Mouse (Mus musculus): Measurements from ENCODE around the gene Mesd. TPM values are rescaled to one million over a fixed set of nuclear protein-coding genes. Genes with fewer than 3 reads are reported as not detected.
A peak's percentile ranks its signal among the peaks of the same experiment; 100 is the strongest.

Mesd gene
- 55.8 and 56.1 TPM in 2 replicates for polyA plus RNA-seq (2014; fragmentation: Nextera tagmentation; extraction: Ambion mirVana)

DNA sequence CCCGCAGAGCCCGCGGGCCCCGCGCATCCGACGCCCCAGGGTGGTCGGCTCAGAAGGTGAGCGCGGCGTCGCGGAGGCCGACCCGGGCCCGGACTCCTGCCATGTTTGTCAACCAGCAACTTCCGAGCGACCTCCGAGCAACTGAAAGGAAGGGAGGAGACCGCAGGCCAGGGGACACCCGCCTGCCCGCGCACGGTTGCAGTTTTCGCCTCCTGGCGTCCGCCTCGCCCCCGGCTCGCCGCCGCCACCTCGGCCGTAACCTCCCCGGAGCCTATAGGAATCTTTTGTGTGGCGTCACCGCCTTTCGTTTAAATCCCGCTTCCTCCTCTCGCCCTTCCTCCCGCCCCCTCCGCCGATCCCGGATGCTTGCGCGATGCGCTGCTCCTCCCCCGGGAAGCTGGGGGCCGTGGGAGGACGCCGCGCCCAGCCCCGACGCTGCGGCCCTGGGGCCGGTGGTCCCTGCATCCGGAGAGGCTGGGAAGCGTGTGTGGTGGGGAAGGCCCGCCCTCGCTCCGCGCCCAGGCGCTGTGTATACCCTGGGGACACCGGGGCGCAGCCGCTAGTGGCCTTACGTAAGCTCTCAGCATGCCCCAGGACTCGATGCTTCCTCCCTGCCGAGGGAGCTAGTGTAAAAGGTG is at the start of gene Mesd, which contains the start of gene Tlnrd1:
Gene Mesd, plus strand, starts transcription at position 446 of the 638 bp plus-strand sequence.
Gene Tlnrd1, minus strand, starts transcription at position 285 of the 638 bp plus-strand sequence.
- Histone ChIP-seq H3K4me2 (replicated peaks) (peak within 1 kb of the TSS; percentile 90), H3K9me3 (ENCODE audit: control insufficient read depth, low read length) (no peaks in the 10 kb centered on the region; the same call in 1 of the 2 replicates), H3K27ac (peak within 1 kb of the TSS; percentile 94), H3K4me1 (replicated peaks; ENCODE audit: control insufficient read depth, insufficient read depth, low read length) (peaks cover 40% of the 10 kb centered on the region), H3K4me3 (replicated peaks; ENCODE audit: low read length) (peak within 1 kb of the TSS; percentile 86), H3K36me3 (replicated peaks; ENCODE audit: control insufficient read depth, insufficient read depth) (no peaks in the 10 kb centered on the region; the same call in 1 of the 2 replicates), H3K27me3 (ENCODE audit: control insufficient read depth, insufficient read depth, low read length) (no peaks in the 10 kb centered on the region), H3K9ac (peak within 1 kb of the TSS; percentile 91)
- under 1% methylated on average over 69 of the region's 69 CpGs for WGBS
- ATAC-seq (ENCODE audit: low FRiP score) (peak; percentile 86), DNase-seq (ENCODE audit: low spot score) (peak; percentile 82)

DNA sequence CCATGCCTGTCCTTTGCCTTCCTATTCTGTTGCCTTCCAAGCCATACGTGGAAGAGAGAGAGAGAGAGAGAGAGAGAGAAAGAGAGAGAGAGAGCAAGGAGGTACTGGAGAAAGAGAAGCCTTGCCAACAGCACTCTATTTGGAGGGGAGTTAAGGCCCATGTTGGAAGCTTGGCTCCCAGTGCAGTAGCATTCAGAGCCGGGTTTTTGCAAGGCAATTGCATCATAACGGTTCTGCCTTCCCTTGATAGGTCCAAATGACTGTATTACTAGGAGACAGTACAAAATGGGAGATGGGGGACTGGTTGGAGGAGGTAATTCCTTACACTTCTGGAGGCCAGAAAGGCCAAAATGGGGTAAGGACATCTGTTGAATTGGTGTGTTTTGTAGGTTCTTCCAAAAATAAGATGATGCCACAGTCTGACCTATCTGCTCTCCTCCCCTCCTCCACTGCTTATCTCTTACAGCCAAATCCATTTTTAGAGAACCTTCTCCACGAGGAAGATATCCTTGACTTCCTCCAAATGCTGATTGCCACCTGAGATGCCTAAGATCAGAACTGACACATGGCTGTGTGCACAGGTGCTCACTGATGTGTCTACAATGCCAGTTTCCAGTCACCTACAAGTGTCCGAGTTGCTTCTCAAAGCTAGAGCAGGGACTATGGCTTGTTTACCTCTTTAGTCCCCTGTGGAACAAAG is 45.6 kb upstream of the Mesd start:
- H3K4me3 ChIP-seq (replicated peaks; ENCODE audit: low read length): no peak overlapping the region
- 84% methylated on average over 5 of the region's 5 CpGs for WGBS
- ATAC-seq (ENCODE audit: low FRiP score) (no peak), DNase-seq (ENCODE audit: low spot score) (no peak)
- no peak overlapping the region for H3K9ac ChIP-seq
- H3K27ac ChIP-seq: no peak overlapping the region
- H3K27me3 ChIP-seq (ENCODE audit: control insufficient read depth, insufficient read depth, low read length): no peaks in the 10 kb centered on the region
- H3K9me3 ChIP-seq (ENCODE audit: control insufficient read depth, low read length): no peaks in the 10 kb centered on the region
- H3K4me1 ChIP-seq (replicated peaks; ENCODE audit: control insufficient read depth, insufficient read depth, low read length): no peaks in the 10 kb centered on the region
- no peaks in the 10 kb centered on the region for H3K36me3 ChIP-seq (replicated peaks; ENCODE audit: control insufficient read depth, insufficient read depth)
- no peak overlapping the region for H3K4me2 ChIP-seq (replicated peaks)

GRCm38 (mm10) chr7:83840076-83840475 is 44.2 kb upstream of the Mesd start:
- whole genome bisulfite sequencing: 84% methylated on average over 2 of the region's 2 CpGs
- Histone ChIP-seq H3K4me3 (replicated peaks; ENCODE audit: low read length) (no peak overlapping the region), H3K36me3 (replicated peaks; ENCODE audit: control insufficient read depth, insufficient read depth) (no peaks in the 10 kb centered on the region), H3K9ac (no peak overlapping the region), H3K4me1 (replicated peaks; ENCODE audit: control insufficient read depth, insufficient read depth, low read length) (no peaks in the 10 kb centered on the region), H3K27ac (no peak overlapping the region), H3K9me3 (ENCODE audit: control insufficient read depth, low read length) (no peaks in the 10 kb centered on the region), H3K27me3 (ENCODE audit: control insufficient read depth, insufficient read depth, low read length) (no peaks in the 10 kb centered on the region), H3K4me2 (replicated peaks) (no peak overlapping the region)
- DNase-seq (ENCODE audit: low spot score) (no peak), ATAC-seq (ENCODE audit: low FRiP score) (no peak)

GRCm38 (mm10) chr7:83842486-83843259 is 41.6 kb upstream of the Mesd start:
- WGBS: 52% methylated on average over 6 of the region's 6 CpGs
- ATAC-seq (ENCODE audit: low FRiP score): no peak
- H3K4me1 ChIP-seq (replicated peaks; ENCODE audit: control insufficient read depth, insufficient read depth, low read length): no peaks in the 10 kb centered on the region
- no peaks in the 10 kb centered on the region for H3K27me3 ChIP-seq (ENCODE audit: control insufficient read depth, insufficient read depth, low read length)
- no peak overlapping the region for H3K9ac ChIP-seq
- H3K4me3 ChIP-seq (replicated peaks; ENCODE audit: low read length): no peak overlapping the region
- H3K36me3 ChIP-seq (replicated peaks; ENCODE audit: control insufficient read depth, insufficient read depth): no peaks in the 10 kb centered on the region
- DNase-seq (ENCODE audit: low spot score): no peak
- no peaks in the 10 kb centered on the region for H3K9me3 ChIP-seq (ENCODE audit: control insufficient read depth, low read length)
- no peak overlapping the region for H3K27ac ChIP-seq
- no peak overlapping the region for H3K4me2 ChIP-seq (replicated peaks)

DNA sequence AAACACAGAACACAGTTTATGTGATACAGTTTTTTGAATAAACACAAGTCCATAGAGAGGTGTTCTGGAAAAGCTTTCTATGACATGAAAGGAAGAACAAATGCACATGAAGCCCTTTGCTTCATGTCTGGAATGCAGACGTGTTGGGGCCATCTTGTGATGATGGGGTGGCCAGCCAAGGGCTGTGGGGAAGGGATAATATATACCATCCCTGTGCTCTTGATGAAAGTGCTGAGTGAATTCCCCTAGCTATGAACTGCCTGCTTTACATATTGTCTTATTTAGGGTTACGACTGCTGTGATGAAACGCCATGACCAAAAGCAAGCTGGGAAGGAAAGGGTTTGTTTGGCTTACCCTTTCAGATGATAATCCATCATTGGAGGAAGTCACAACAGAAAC is 39.5 kb upstream of the Mesd start:
- H3K4me2 ChIP-seq (replicated peaks): no peak overlapping the region
- no peaks in the 10 kb centered on the region for H3K4me1 ChIP-seq (replicated peaks; ENCODE audit: control insufficient read depth, insufficient read depth, low read length)
- H3K27me3 ChIP-seq (ENCODE audit: control insufficient read depth, insufficient read depth, low read length): no peaks in the 10 kb centered on the region
- no peak for ATAC-seq (ENCODE audit: low FRiP score)
- WGBS: 91% methylated on average over 3 of the region's 3 CpGs
- no peak overlapping the region for H3K4me3 ChIP-seq (replicated peaks; ENCODE audit: low read length)
- no peaks in the 10 kb centered on the region for H3K9me3 ChIP-seq (ENCODE audit: control insufficient read depth, low read length)
- no peak overlapping the region for H3K9ac ChIP-seq
- no peak overlapping the region for H3K27ac ChIP-seq
- DNase-seq (ENCODE audit: low spot score): no peak
- no peaks in the 10 kb centered on the region for H3K36me3 ChIP-seq (replicated peaks; ENCODE audit: control insufficient read depth, insufficient read depth)

- Histone ChIP-seq H3K4me2 (replicated peaks) (no peak overlapping the region), H3K4me1 (replicated peaks; ENCODE audit: control insufficient read depth, insufficient read depth, low read length) (no peaks in the 10 kb centered on the region), H3K9me3 (ENCODE audit: control insufficient read depth, low read length) (no peaks in the 10 kb centered on the region), H3K27ac (no peak overlapping the region; the same call in 1 of the 2 replicates), H3K9ac (no peak overlapping the region), H3K4me3 (replicated peaks; ENCODE audit: low read length) (no peak overlapping the region), H3K27me3 (ENCODE audit: control insufficient read depth, insufficient read depth, low read length) (no peaks in the 10 kb centered on the region), H3K36me3 (replicated peaks; ENCODE audit: control insufficient read depth, insufficient read depth) (no peaks in the 10 kb centered on the region)
- ATAC-seq (ENCODE audit: low FRiP score) (no peak), DNase-seq (ENCODE audit: low spot score) (no peak)
- WGBS: 79% methylated on average over 4 of the region's 5 CpGs
Observed at GRCm38 (mm10) chr7:83847187-83848075, 36.8 kb upstream of the Mesd start.

GRCm38 (mm10) chr7:83851569-83852380 is 32.5 kb upstream of the Mesd start:
- 58% methylated on average over 5 of the region's 5 CpGs for WGBS
- Histone ChIP-seq H3K4me2 (replicated peaks) (no peak overlapping the region), H3K9ac (no peak overlapping the region), H3K4me1 (replicated peaks; ENCODE audit: control insufficient read depth, insufficient read depth, low read length) (no peaks in the 10 kb centered on the region), H3K27me3 (ENCODE audit: control insufficient read depth, insufficient read depth, low read length) (no peaks in the 10 kb centered on the region), H3K9me3 (ENCODE audit: control insufficient read depth, low read length) (no peaks in the 10 kb centered on the region), H3K27ac (no peak overlapping the region), H3K36me3 (replicated peaks; ENCODE audit: control insufficient read depth, insufficient read depth) (no peaks in the 10 kb centered on the region), H3K4me3 (replicated peaks; ENCODE audit: low read length) (no peak overlapping the region)
- DNase-seq (ENCODE audit: low spot score): no peak
- ATAC-seq (ENCODE audit: low FRiP score): no peak
